Mouse (Mus musculus) bone marrow macrophage, adult 2 months (primary cell): Measurements from ENCODE around the gene Ppm1h.

Experiments
- CTCF ChIP-seq: IDR thresholded peaks from 2 replicates; pipeline ENCODE4 v1.5.1; 2012; ENCODE audit warnings: low read depth, mild to moderate bottlenecking, low read length, moderate library complexity
- POLR2A ChIP-seq: IDR thresholded peaks from 2 replicates; pipeline ENCODE4 v1.6.1; 2012; ENCODE audit warnings: mild to moderate bottlenecking, low read depth, low read length, borderline replicate concordance

DNA sequence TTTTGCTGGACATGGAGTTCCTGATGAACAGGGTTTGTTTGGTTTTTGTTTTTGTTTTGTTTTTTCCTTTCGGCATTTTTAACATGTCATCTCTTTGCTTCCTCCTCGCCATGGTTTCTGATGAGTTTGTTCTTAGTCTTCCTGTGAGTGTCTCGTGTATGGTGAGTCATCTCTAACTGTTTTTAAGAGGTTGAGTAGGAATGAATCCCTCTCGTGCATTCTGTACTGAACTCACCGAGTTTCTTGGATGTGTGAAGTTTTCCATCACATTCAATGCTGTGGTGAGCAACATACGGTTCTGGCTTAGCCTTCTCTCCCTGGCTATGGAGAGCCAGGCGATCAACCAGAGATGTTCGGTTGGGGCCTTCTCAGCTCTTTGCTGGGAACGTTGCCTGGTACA lies 275.0 kb downstream of the Ppm1h start:
- TF ChIP-seq CTCF (no peak), POLR2A (no peak)
